Mouse (Mus musculus) left cerebral cortex, postnatal 36 days (tissue): Measurements from ENCODE around the gene Klf15. TPM values are rescaled to one million over a fixed set of nuclear protein-coding genes. Genes with fewer than 3 reads are reported as not detected.

Experiments used
- DNase-seq, 2 experiments: peaks; one replicate each; pipeline ENCODE4 v3.0.0; 2021 to 2022; ENCODE audit warnings: low spot score in 2 of 2, mixed read lengths in 1 of 2
- intact Hi-C: fragments of 180-260 bp; cut with DNase I; formaldehyde crosslinking; loops from one replicate; pipeline ENCODE4 v1.15.1; 2025
- total RNA-seq, 2 experiments: library from RNA; stranded (reverse); gene quantifications; 2 replicates each; pipeline ENCODE4 v1.2.3; 2021

The Klf15 gene
- total RNA-seq, 2 experiments from 2014 or later = 26.4 to 27.2 TPM

- intact Hi-C loops = no loop called here
- no peak for DNase-seq
Measured at GRCm38 (mm10) chr6:90486176-90486921, 24.0 kb downstream of the Klf15 start, which contains the start of gene Aldh1l1. Gene Aldh1l1 (plus strand): TSS chr6:90486427.

GRCm38 (mm10) chr6:90487531-90487930 is 25.2 kb downstream of the Klf15 start:
- intact Hi-C loops = no loop called here
- DNase-seq = no peak

DNA sequence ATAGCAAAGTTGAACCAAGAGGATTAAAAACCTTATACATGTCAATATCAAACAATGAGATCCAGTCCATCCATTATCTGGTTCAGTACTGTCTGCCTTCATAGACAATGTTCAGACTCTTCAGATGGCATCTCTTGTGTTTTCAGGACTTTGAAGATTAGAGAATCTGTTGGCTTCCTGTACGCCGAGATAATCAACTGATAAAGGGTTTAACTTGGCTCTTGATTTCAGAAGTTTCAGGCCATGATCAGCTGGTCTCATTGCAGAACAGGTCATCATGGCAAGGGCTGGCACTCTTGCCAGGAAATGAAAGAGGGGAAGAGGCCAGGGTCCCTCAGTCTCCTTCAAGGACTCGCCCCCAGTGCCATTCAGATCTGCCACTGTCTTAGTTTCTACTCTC is 27.2 kb downstream of the Klf15 start:
- intact Hi-C loops = no loop called here
- no peak for DNase-seq

DNA sequence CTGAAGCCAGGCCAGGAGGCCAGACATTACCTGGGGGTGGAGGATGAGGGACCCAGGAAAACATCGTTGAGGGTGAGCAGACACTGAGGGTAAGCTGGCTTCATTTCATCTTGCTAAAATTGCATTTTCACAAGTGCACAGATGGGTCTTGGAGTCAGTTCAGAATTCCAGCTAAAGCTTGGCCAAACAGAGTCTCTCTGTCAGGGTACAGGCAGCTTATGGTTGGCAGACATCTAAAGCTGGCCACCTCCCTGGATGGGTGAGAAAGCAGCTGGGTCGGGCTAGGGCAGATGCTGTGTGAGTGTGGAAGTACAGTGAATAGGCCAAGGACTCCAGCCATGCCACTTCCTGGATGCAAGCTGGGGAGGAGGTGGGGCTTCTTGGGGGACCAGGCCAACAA is 28.6 kb downstream of the Klf15 start:
- DNase-seq = peak in 1 of 2 experiments; percentile 25
- intact Hi-C loops = no loop called here

DNA sequence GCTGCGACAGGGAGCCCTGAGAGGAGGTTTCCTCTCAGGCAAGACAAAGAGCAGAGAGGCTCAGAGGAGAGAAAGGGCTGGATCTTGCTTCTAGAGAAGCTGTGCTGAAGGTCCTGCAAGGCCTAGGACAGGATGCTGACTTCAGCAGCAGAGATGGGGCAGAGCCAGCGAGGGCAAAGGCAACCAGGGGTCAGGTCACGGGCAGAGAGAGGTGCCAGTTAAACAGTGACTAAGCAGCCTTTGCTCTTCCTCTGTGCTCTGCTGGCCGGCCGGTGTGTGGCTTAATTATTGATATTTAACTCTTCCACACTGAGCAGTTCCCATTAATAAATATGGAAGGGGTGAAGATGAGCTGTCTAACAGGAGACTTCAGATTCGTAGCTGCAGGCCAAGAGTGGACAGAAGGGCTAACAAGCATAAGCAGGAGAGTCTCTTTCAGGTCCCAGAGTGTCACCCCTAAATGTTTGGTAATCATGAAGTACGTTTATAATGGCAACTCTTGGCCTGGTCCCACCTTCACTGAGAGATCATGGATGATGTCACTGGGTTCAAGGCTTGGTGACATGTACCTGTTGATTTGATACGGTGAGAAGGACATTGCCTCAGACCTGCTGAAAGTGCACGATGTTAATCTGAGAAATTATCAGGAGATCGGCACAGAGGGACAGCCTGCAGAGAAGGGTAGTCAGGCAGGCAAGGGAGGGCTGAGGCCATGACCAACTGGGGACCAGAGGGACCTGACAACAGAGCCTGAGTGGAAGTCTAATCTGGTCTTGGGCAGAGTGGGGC is 29.8 kb downstream of the Klf15 start:
- DNase-seq = no peak
- intact Hi-C loops = no loop called here

GRCm38 (mm10) chr6:90494155-90494554 is 31.8 kb downstream of the Klf15 start:
- intact Hi-C loops = no loop called here
- DNase-seq = no peak

DNA sequence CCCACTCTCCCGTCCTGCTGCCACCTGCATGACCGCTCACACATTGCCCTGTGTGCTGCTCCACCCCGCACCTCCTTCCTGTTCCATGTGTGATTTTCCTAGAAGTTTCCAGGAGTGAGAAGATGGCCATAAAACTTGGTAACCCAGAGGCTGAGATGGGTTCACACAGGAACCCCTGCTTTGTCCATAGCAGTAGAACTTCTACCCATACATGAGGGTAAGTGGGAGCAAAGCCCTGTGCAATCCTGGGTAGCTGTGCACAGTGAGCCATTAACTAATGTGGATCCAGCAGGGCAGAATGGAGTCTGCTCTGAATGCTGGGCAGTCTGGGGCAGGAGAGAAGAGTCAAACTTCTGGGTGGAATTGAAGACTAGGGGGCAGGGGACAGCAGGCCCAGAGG is 32.2 kb downstream of the Klf15 start:
- intact Hi-C loops = no loop called here
- DNase-seq = no peak

DNA sequence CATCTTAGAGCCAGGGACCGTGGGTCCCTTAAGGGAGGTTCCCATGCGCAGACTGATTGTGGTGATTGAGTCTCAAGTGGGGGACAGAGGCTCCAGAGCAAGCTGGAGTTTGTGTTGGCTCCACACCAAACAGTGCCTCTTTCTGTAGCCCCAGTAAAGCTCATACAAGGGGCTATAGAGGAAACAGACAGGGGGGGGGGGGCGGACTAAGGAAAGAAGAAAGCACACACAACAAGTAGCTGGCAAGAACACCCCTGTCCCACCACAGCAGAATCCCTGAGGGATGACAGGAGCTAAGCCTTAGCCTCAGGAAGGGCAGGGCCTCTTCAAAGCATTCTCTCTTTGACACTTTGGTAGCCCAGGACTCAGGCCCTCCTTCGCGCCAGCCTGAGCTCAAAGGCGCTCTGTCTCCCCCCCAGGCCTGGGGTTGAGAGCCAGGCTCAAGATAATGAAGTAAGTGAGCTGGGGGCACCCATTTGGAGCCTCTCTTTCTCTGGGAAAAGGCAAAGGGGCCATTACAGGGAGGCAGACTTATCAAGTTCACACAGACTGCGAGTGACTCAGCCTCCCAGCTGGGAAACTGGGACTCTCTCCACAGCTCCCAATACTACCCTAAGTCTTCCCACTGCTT is 33.0 kb downstream of the Klf15 start:
- DNase-seq = no peak
- intact Hi-C loops = no loop called here

- intact Hi-C loops = no loop called here
- no peak for DNase-seq
Measured at GRCm38 (mm10) chr6:90496217-90496616, 33.8 kb downstream of the Klf15 start.

GRCm38 (mm10) chr6:90499509-90499908 is 37.1 kb downstream of the Klf15 start:
- intact Hi-C loops = no loop called here
- no peak for DNase-seq

GRCm38 (mm10) chr6:90501222-90501940 is 39.0 kb downstream of the Klf15 start:
- DNase-seq = no peak
- intact Hi-C loops = no loop called here

DNA sequence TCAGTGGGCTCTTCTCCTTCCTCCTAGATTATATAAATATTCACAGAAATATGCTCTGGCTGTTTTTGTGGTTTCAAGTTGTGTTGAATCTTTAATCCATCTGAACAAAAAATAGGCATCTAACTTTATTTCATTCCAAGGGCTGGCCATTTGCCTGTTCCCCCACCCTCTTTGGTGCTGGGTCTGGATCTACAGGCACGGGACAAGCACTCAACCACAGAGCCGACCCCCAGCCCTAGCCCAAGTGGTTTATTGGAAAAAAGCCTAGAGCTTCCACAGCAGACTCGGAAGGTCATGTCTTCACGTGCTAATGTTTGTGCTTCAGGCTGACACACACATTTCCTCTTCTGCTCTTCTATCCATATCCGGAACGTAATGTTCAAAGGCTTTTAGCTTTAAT is 43.5 kb downstream of the Klf15 start:
- DNase-seq = no peak
- intact Hi-C loops = loop anchor here (2.0 kb wide), 1 partner anchor 43 kb away; the partner anchor contains the start of gene Klf15

DNA sequence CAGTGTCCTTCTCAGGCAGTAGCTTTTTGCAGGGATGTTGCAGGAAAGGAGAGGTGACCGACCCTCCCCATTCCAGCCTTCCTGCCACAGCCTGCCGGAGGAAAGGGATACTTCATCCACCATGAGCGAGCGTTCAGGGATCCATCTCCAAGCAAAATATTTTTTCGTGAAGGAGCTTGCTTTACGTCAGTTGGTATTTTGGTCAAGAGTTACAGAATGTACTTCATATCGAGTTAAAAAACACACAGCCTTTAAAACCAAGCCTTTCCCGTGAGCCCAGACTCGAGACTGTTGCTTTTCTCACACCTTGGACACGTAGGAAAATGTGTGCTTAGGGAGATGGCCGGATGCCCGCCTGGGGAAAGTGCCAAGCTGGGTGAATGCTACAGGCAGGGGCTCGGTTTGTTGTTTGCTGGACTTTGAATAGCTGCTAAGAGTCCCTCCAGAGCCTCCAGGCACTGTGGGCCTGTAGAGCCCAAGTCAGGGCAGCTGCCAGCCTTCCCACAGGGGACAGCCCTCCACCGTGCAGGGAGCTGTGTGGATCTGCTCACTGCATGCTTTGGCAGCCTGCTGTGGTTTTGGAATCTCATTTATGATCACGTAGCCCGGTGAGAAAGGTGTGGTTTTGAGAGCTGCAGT is 44.4 kb downstream of the Klf15 start:
- DNase-seq = peak; percentile 87 to 92
- intact Hi-C loops = loop anchor here (2.0 kb wide), 1 partner anchor 44 kb away; the partner anchor contains the start of gene Klf15

DNA sequence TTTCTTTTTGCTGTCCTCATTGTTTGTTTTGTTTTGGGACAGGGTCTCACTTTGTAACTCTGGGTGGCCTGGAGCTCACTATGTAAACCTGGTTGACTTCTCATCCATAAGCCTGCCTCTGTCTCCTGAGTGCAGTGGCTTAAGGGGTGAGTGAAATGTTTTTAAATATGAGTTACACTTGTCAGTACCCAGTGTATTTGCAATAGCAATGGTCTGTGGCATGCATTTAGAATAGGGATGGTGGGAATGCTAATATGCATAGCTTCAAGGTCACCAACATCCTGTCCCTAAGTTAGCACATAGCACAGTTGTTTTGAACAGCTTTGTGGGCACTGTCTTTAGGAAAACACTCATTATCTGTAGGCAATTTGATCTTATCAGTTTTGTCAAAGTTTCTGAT is 45.1 kb downstream of the Klf15 start:
- no peak for DNase-seq
- intact Hi-C loops = loop anchor here (2.0 kb wide), 1 partner anchor 45 kb away; the partner anchor contains the start of gene Klf15

DNA sequence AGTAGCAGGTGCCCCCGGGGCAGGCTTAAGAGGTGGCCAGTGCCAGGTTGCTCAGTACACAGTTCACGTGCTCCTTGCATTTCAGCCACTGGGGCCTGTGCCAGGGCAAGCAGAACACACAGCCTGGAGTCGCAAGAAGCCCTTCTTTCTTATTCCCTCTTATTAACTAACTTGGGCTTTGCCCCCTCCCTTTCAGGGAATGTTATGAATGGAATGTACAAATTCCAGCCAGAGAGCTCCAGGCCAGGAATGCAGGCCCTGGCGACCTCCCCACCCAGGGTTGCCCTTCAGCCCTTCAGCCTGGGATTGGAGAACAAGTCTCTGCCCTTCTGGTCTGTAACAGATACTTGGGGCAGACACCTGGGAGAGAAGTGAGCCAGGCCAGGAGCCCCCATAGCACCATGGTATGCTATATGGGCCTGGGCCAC is 45.8 kb downstream of the Klf15 start:
- peak in 1 of 2 experiments; percentile 35 for DNase-seq
- intact Hi-C loops = no loop called here

DNA sequence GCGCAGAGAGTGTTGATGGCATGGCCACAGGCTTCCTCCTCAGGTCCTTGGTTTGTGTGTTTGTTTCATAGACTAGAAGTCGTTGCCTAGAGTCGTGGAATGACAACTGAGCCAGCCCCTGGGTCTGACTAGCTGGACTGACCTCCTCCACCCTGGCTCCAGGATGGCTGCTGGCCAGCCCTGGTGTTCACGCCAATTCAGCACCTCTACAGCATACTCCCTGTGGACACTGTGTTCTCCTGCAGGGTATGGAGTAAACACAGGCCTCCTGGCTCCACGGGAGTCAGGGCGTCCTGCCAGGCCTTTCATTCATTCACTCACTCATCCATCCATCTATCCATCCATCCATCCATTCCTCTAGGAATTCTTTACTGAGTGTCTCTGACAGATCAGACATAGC is 46.7 kb downstream of the Klf15 start:
- intact Hi-C loops = no loop called here
- no peak for DNase-seq

GRCm38 (mm10) chr6:90512416-90512815 is 50.0 kb downstream of the Klf15 start:
- intact Hi-C loops = no loop called here
- no peak for DNase-seq

DNA sequence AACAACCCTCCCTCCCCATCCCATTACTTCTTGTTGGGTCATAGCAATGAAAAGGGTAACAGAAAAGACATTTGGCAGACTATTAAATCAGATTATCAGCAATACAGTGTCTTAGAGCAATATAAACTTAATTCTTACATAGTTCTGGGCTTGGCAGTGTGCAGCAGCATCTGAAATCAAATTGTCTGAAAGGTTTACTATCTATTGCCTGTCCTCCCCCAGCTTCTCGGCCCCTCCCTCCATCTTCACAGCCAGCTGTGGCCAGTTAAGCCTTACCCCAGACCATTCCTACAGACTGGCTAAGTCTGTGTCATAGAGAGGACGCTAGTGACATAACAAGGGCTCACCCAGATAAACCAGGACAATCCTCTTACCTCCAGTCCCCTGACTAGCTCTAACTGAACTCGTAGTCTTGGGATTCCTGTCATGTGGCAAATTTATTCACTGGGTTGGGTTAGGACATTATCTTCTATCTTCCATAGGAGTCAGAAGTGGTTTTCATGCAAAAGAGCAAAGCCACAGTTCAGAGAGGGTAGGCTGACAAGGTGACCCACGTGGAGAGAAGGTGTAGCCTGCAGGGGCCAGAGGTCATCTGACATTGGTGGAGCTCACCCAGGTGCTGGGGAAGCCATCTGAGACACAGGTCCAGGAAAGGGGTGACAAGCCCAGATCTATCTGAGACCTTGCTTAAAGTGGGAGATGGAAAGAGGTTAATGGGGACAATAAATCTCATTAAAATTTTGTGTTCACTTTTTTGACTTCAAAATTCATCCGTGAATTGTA is 50.9 kb downstream of the Klf15 start:
- no peak for DNase-seq
- intact Hi-C loops = no loop called here
